Mouse (Mus musculus) megakaryocyte-erythroid progenitor cell, adult 5 weeks (primary cell): Measurements from ENCODE around the gene 6430550D23Rik. TPM values are rescaled to one million over a fixed set of nuclear protein-coding genes. Genes with fewer than 3 reads are reported as not detected.

Experiments used
- polyA plus RNA-seq: library from polyadenylated mRNA; stranded (reverse); fragments of >175 nt; gene quantifications from 2 replicates; pipeline ENCODE4 v1.2.3, GENCODE M21; 2012

6430550D23Rik gene
- 0.38 and 1.4 TPM in 2 replicates for polyA plus RNA-seq

GRCm38 (mm10) chr2:156007888-156008532 is at the start of gene 6430550D23Rik, which contains the start of gene Ergic3:
Gene 6430550D23Rik (minus strand): TSS chr2:156007977.
Gene Ergic3 (plus strand): TSS chr2:156008045.

DNA sequence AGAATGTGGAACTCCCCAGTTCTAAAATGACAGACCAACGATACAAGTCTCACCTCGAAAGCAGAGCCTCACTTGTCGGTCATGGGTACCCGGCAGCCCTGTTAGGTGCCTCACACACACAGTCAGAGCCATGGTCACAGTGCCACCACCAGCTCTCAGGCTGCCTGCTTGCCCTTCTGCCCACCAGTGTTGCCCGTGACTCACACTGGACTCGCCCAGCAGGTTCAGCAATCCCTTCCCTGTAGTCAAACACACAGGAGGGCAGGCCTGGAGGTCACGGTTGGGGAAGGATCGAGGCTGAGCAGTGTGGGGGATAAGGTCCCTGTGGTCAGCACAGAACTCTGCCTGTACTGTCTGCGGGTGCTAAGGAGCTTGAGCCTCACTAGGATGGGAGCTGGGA is 45.0 kb upstream of the 6430550D23Rik start, which contains the start of gene Fer1l4:
TSS of gene Fer1l4 (minus strand) at position 132 of the 400 bp plus-strand sequence.

DNA sequence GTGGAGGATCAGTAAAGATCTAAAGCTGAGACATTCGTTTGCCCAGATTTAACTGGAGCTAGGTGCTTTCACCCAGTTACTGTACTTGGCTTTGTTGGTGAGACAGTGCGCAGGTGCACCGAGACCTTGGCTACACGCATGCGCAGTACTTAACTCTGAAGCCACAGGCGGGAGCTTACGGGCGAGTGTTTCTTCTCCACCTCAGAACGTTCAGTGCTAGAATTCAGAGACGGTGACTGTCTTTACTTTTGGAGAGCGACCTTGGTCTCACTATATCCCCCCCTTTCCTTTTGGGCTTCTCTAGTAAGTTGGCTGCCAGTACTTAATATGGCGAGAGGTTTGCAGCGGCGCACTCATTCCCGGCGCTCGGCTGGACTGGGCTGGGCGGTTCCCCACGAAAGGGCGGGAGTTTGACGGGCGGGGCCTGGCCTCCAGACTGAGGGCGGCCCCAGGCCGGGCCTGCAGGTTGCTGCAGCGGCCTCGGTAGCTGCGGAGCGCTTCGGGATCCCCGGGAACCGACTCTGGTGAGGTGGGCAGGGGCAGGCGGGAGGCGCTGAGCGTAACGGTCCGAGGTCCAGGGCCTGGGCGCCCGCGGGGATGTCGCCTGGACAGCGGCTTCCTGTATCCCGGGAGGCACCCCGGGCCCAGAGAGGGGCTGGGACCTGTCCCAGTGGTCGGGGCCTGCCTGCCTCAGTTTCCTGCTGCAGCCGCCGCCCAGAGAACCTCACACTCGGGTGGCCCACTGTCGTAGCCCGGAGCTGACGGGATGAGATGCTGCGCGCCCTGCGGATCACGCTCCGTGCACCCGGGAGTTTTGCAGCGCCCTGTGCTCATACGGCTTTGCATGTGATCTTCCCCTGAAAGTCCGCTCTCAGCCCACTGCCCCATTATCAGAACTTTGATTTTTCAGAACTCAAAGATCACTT is 51.4 kb downstream of the 6430550D23Rik start, which contains the start of gene Cep250:
TSS of gene Cep250 (plus strand) at position 325 of the 926 bp plus-strand sequence.

DNA sequence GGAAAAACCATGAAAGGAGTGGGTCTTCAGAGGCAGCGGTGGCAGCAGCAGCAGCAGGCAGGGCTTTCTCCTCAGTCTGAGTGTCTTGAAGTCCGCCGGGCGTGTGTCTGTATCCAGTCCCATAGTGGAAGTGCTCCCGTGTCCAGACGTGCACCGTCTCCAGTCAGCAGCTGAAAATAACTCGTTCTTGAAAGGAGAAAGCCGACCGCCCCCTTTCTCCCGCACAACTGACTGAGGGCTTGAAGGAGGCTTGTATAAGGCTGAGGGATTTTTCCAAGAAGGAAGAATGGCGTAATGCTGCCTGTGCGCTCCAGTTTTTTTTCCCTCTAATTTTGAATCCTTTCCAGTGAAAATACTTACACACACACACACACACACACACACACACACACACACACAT is 62.7 kb downstream of the 6430550D23Rik start, which contains the start of gene Gdf5:
TSS of gene Gdf5 (minus strand) at position 244 of the 400 bp plus-strand sequence.

GRCm38 (mm10) chr2:155940681-155941080 is 67.1 kb downstream of the 6430550D23Rik start, which contains the start of gene Gm15557:
Gene Gm15557 (plus strand): TSS chr2:155940728.

GRCm38 (mm10) chr2:155929531-155930442 is 78.0 kb downstream of the 6430550D23Rik start, which contains the start of gene Uqcc1:
Gene Uqcc1 (minus strand): TSS chr2:155930310.

Other genes with a start within 250 kb of the 6430550D23Rik start
- 0.02 TPM in 1 of 2 replicates, not detected in the other for gene Mmp24, start 232.6 kb downstream of the 6430550D23Rik start, polyA plus RNA-seq
- gene BC029722, start 188.6 kb downstream of the 6430550D23Rik start, polyA plus RNA-seq: 29.8 and 30.1 TPM in 2 replicates
- gene Eif6, start 181.1 kb downstream of the 6430550D23Rik start, polyA plus RNA-seq: 253 and 257 TPM in 2 replicates
- 0.05 TPM in 1 of 2 replicates, not detected in the other for gene Fam83c, start 173.1 kb downstream of the 6430550D23Rik start, polyA plus RNA-seq
- gene Uqcc1, start 77.7 kb downstream of the 6430550D23Rik start, polyA plus RNA-seq: 6.4 and 7.2 TPM in 2 replicates
- gene Gm15557, start 67.2 kb downstream of the 6430550D23Rik start, polyA plus RNA-seq: not detected in 2 replicates
- not detected in 2 replicates for gene Gdf5, start 62.6 kb downstream of the 6430550D23Rik start, polyA plus RNA-seq
- 24.5 and 39.8 TPM in 2 replicates for gene Cep250, start 51.5 kb downstream of the 6430550D23Rik start, polyA plus RNA-seq
- gene Ergic3, start 68 bp upstream of the 6430550D23Rik start, polyA plus RNA-seq: 64.6 and 80.7 TPM in 2 replicates
- 0.03 TPM in 1 of 2 replicates, not detected in the other for gene Fer1l4, start 45.0 kb upstream of the 6430550D23Rik start, polyA plus RNA-seq
- gene Spag4, start 57.2 kb upstream of the 6430550D23Rik start, polyA plus RNA-seq: 3.5 and 5.3 TPM in 2 replicates
- 36.1 and 36.4 TPM in 2 replicates for gene Cpne1, start 104.0 kb upstream of the 6430550D23Rik start, polyA plus RNA-seq
- 4.0 and 4.6 TPM in 2 replicates for gene Rbm12, start 104.0 kb upstream of the 6430550D23Rik start, polyA plus RNA-seq
- 2.8 and 3.6 TPM in 2 replicates for gene Gm28036, start 119.1 kb upstream of the 6430550D23Rik start, polyA plus RNA-seq
- gene Romo1, start 136.1 kb upstream of the 6430550D23Rik start, polyA plus RNA-seq: 262 TPM in 2 replicates
- 25.1 and 26.9 TPM in 2 replicates for gene Nfs1, start 136.2 kb upstream of the 6430550D23Rik start, polyA plus RNA-seq
- gene Rbm39, start 172.3 kb upstream of the 6430550D23Rik start, polyA plus RNA-seq: 330 and 499 TPM in 2 replicates
- gene Phf20, start 188.5 kb upstream of the 6430550D23Rik start, polyA plus RNA-seq: 31.4 and 48.9 TPM in 2 replicates